Mouse (Mus musculus) CH12.LX (cell line): ENCODE data around the gene Klhl15. TPM values are rescaled to one million over a fixed set of nuclear protein-coding genes. Genes with fewer than 3 reads are reported as not detected.
A peak's percentile ranks its signal among the peaks of the same experiment; 100 is the strongest.

Source experiments
- DNase-seq: peaks from one replicate; pipeline ENCODE4 v3.0.0-alpha.2; 2013; ENCODE audit errors: extremely low read depth
- H3K27ac ChIP-seq: 2 replicates; pipeline ENCODE4 v1.5.1; 2012; ENCODE audit warnings: low read depth, mild to moderate bottlenecking, control low read depth, moderate library complexity; ENCODE audit not compliant: insufficient read depth
- H3K27me3 ChIP-seq: replicated peaks from 2 replicates; pipeline ENCODE3; 2012; ENCODE audit warnings: inconsistent platforms
- H3K36me3 ChIP-seq, 2 experiments: replicated peaks in 1 of 2; 2 replicates each; pipeline versions ENCODE3 to v1.6.1; 2012; ENCODE audit warnings: inconsistent platforms in 1 of 2, low read length in 1 of 2, mild to moderate bottlenecking in 1 of 2, mixed read lengths in 1 of 2, moderate library complexity in 1 of 2; ENCODE audit not compliant: control insufficient read depth in 1 of 2, insufficient read depth in 1 of 2
- H3K4me1 ChIP-seq, 2 experiments: 2 replicates each; pipeline ENCODE4 v1.6.1; 2012; ENCODE audit warnings: inconsistent platforms in 1 of 2, moderate library complexity in 1 of 2; ENCODE audit not compliant: insufficient read depth in 2 of 2, control insufficient read depth in 1 of 2
- H3K4me2 ChIP-seq: 2 replicates; pipeline ENCODE4 v1.6.1; 2012; ENCODE audit warnings: low read depth, mild to moderate bottlenecking, control low read depth; ENCODE audit not compliant: poor library complexity, insufficient read depth, severe bottlenecking
- H3K4me3 ChIP-seq, 3 experiments: fragments of 150-350 bp in 1 of 3; sonication (generic) in 1 of 3; replicated peaks in 1 of 3; 2 replicates each; pipeline versions ENCODE3 to v1.5.1; 2011 to 2012; ENCODE audit warnings: low read depth in 2 of 3, low read length in 2 of 3, mild to moderate bottlenecking in 2 of 3, moderate library complexity in 2 of 3, control low read depth in 1 of 3, improper control_type of control experiment in 1 of 3, inconsistent platforms in 1 of 3, mixed read lengths in 1 of 3; ENCODE audit not compliant: poor library complexity in 1 of 3
- H3K79me2 ChIP-seq: replicated peaks from 2 replicates; pipeline ENCODE4 v1.6.1; 2012; ENCODE audit warnings: mild to moderate bottlenecking, moderate library complexity; ENCODE audit not compliant: control insufficient read depth, poor library complexity, insufficient read depth, severe bottlenecking; ENCODE audit errors: extremely low read depth
- H3K9ac ChIP-seq: 2 replicates; pipeline ENCODE4 v1.6.1; 2012; ENCODE audit warnings: low read depth, mild to moderate bottlenecking, control low read depth, moderate library complexity; ENCODE audit not compliant: insufficient read depth
- H3K9me3 ChIP-seq: replicated peaks from 2 replicates; pipeline ENCODE3; 2012; ENCODE audit warnings: low read length, inconsistent platforms, mixed read lengths
- BHLHE40 ChIP-seq: IDR thresholded peaks from 2 replicates; pipeline ENCODE4 v1.6.1; 2011; ENCODE audit warnings: mild to moderate bottlenecking, low read depth, low read length, improper control_type of control experiment
- CHD2 ChIP-seq: IDR thresholded peaks from 2 replicates; pipeline ENCODE4 v1.6.1; 2011; ENCODE audit warnings: low read length, improper control_type of control experiment
- EP300 ChIP-seq: IDR thresholded peaks from 2 replicates; pipeline ENCODE4 v1.6.1; 2011; ENCODE audit warnings: low read length, improper control_type of control experiment
- ETS1 ChIP-seq: conservative IDR thresholded peaks from 2 replicates; pipeline ENCODE4 v1.6.1; 2012; ENCODE audit warnings: low read depth, mild to moderate bottlenecking, inconsistent platforms, low read length, improper control_type of control experiment, moderate library complexity
- HCFC1 ChIP-seq: IDR thresholded peaks from 2 replicates; pipeline ENCODE4 v1.6.1; 2012; ENCODE audit warnings: low read depth, mild to moderate bottlenecking, inconsistent platforms, low read length, improper control_type of control experiment
- IRF4 ChIP-seq: IDR thresholded peaks from 2 replicates; pipeline ENCODE4 v1.6.1; 2014; ENCODE audit warnings: low read depth, mild to moderate bottlenecking, inconsistent platforms, low read length, improper control_type of control experiment
- KAT2A ChIP-seq: IDR thresholded peaks from 2 replicates; pipeline ENCODE4 v1.6.1; 2012; ENCODE audit warnings: low read length, improper control_type of control experiment, inconsistent platforms; ENCODE audit not compliant: insufficient replicate concordance
- MAFK ChIP-seq: IDR thresholded peaks from 2 replicates; pipeline ENCODE4 v1.6.1; 2011; ENCODE audit warnings: low read length, improper control_type of control experiment; ENCODE audit not compliant: insufficient replicate concordance
- MAX ChIP-seq: IDR thresholded peaks from 2 replicates; pipeline ENCODE4 v1.6.1; 2011; ENCODE audit warnings: low read length, improper control_type of control experiment
- MYC ChIP-seq: IDR thresholded peaks from 2 replicates; pipeline ENCODE4 v1.6.1; 2011; ENCODE audit warnings: low read depth, mild to moderate bottlenecking, improper control_type of control experiment, low read length
- POLR2AphosphoS2 ChIP-seq: IDR thresholded peaks from 2 replicates; pipeline ENCODE4 v1.6.1; 2011; ENCODE audit warnings: low read depth, low read length, improper control_type of control experiment
- RAD21 ChIP-seq: IDR thresholded peaks from 2 replicates; pipeline ENCODE4 v1.6.1; 2011; ENCODE audit warnings: low read depth, mild to moderate bottlenecking, low read length, improper control_type of control experiment, moderate library complexity
- TBP ChIP-seq: conservative IDR thresholded peaks from 2 replicates; pipeline ENCODE4 v1.6.1; 2011; ENCODE audit warnings: low read depth, low read length, improper control_type of control experiment
- TCF12 ChIP-seq: IDR thresholded peaks from 2 replicates; pipeline ENCODE4 v1.6.1; 2014; ENCODE audit warnings: low read depth, mild to moderate bottlenecking, inconsistent platforms, low read length, improper control_type of control experiment
- UBTF ChIP-seq: IDR thresholded peaks from 2 replicates; pipeline ENCODE4 v1.6.1; 2012; ENCODE audit warnings: low read depth, mild to moderate bottlenecking, inconsistent platforms, low read length, improper control_type of control experiment, moderate library complexity
- ZC3H11A ChIP-seq: IDR thresholded peaks from 2 replicates; pipeline ENCODE4 v1.6.1; 2012; ENCODE audit warnings: low read depth, mild to moderate bottlenecking, inconsistent platforms, low read length, improper control_type of control experiment
- dilution Hi-C: fragments of 300-500 bp; cut with MboI; formaldehyde crosslinking; loops from 2 replicates; pipeline ENCODE4 v1.14.3; 2020; ENCODE audit warnings: low sequenced_read_pairs; ENCODE audit not compliant: extremely low pct_unique_long_range_greater_than_20kb, extremely low pct_ligation_motif_present
- in situ Hi-C: fragments of 300-500 bp; cut with MboI; formaldehyde crosslinking; loops from 3 replicates; pipeline ENCODE4 v1.14.3; 2019; ENCODE audit warnings: low sequenced_read_pairs, low pct_ligation_motif_present, low pct_unique_long_range_greater_than_20kb, mixed read lengths
- polyA plus RNA-seq: library from polyadenylated mRNA; unstranded; fragments of >175 nt; gene quantifications from 2 replicates; pipeline ENCODE4 v1.2.1, GENCODE M21; 2012; ENCODE audit warnings: low read depth; ENCODE audit not compliant: insufficient read length
- total RNA-seq, 2 experiments: library from RNA; depleted of rRNA; stranded (reverse); fragments of 300-350 nt in 1 of 2; fragments of >200 nt in 1 of 2; gene quantifications; 2 replicates each; pipeline ENCODE4 v1.2.3; 2012 to 2014

The Klhl15 gene
- total and polyA plus RNA-seq, 3 experiments: 7.9 to 9.4 (median 8.4) TPM

DNA sequence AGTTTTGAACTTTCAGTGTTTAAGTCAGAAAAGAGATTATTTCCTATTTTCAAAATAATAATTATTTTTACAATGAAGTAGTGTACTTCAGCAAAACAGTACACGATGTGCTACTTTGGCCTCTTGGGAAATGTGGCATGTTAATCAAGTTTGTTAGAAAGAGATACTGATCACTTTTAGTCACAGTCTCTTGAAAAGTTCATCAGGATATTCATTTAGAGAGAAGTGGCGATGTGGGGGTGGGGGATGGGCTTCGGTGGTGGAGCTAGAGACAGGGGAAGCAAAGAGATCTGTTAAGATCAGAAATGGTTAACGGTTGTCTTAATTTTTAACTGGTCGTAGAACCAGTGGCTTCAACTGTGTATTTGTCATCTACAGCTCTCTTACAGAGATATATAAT lies 967 bp upstream of the Klhl15 start:
- Histone ChIP-seq H3K9ac (peak overlapping the region; percentile 76; the same call in 1 of the 2 replicates), H3K4me1 (no peaks in the 10 kb centered on the region), H3K79me2 (no peaks in the 10 kb centered on the region), H3K4me3 (peak overlapping the region in 2 of 3 experiments; percentile 56 to 69), H3K9me3 (no peaks in the 10 kb centered on the region), H3K36me3 (no peaks in the 10 kb centered on the region), H3K27ac (no peak overlapping the region), H3K27me3 (no peaks in the 10 kb centered on the region), H3K4me2 (peak overlapping the region; percentile 75)
- in situ Hi-C loops: no loop called here
- dilution Hi-C loops: no loop called here
- DNase-seq: peak; percentile 70
- TF ChIP-seq KAT2A: no peak
- peak; percentile 62 for TF ChIP-seq EP300
- peak; percentile 62; the same call in 1 of the 2 replicates for TF ChIP-seq MAFK
- no peak for TF ChIP-seq RAD21
- TF ChIP-seq UBTF: no peak
- TF ChIP-seq BHLHE40: peak; percentile 48
- TF ChIP-seq TCF12: 0 out of 2 replicates have a peak, but pooled peaks have one; percentile 20
- TF ChIP-seq ETS1: peak; percentile 37
- peak; percentile 90 for TF ChIP-seq CHD2
- peak; percentile 49; the same call in 1 of the 2 replicates for TF ChIP-seq MYC
- TF ChIP-seq IRF4: peak; percentile 89

DNA sequence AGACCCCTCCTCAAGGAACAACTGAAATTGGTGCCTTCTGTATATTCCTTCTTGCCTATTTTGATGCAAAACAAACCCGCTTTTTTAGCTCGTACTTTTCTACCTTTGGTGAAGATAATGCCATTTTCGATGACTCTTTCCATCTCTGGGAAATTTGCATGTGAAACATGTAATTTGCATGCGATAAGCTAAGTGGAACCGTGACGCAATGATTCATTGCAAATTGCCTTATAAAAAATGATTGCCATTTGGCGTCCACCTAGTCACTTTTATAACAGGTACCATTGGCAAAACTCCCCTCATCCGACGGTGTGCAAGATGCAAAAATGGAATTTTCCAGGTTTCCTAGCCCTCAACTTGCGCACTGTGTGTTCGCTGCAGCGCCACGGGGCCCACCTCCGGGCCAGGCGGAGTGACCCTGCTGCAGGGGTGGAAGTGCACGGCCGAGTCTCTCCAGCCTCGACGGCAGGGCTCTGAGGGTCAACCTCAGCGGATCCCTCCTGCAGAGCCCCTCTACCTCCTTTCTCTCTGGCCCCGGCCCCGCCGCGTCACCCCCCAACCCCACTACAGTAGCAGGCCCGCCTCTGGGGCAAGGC lies 365 bp upstream of the Klhl15 start:
- DNase-seq: peak; percentile 67
- Histone ChIP-seq H3K4me1 (no peaks in the 10 kb centered on the region), H3K9me3 (no peaks in the 10 kb centered on the region), H3K27me3 (no peaks in the 10 kb centered on the region), H3K9ac (peak overlapping the region; percentile 76), H3K27ac (peak overlapping the region; percentile 81), H3K4me3 (peak overlapping the region; percentile 56 to 74 (median 69)), H3K36me3 (peaks cover 0 to 3% of the 10 kb centered on the region in 2 experiments), H3K4me2 (0 out of 2 replicates have a peak overlapping the region, but pooled peaks have one; percentile 37), H3K79me2 (no peaks in the 10 kb centered on the region)
- in situ Hi-C loops: no loop called here
- dilution Hi-C loops: no loop called here
- TF ChIP-seq BHLHE40 (0 out of 2 replicates have a peak, but pooled peaks have one; percentile 8), HCFC1 (no peak), POLR2AphosphoS2 (no peak), MAX (no peak), TBP (peak; percentile 59; the same call in 1 of the 2 replicates), ZC3H11A (no peak)
